Mouse (Mus musculus): ENCODE results near the gene Mtcl1. TPM values are rescaled to one million over a fixed set of nuclear protein-coding genes. Genes with fewer than 3 reads are reported as not detected.

Mtcl1 gene
- total RNA-seq, 2 experiments from 2014 or later: 30.0 to 41.4 TPM

- DNase-seq (ENCODE audit: low spot score in 2 of 2): no peak
Measured at GRCm38 (mm10) chr17:66331207-66331606, 118.3 kb downstream of the Mtcl1 start.

GRCm38 (mm10) chr17:66326552-66327045 lies 123.0 kb downstream of the Mtcl1 start:
- DNase-seq (ENCODE audit: low spot score in 2 of 2): no peak

DNA sequence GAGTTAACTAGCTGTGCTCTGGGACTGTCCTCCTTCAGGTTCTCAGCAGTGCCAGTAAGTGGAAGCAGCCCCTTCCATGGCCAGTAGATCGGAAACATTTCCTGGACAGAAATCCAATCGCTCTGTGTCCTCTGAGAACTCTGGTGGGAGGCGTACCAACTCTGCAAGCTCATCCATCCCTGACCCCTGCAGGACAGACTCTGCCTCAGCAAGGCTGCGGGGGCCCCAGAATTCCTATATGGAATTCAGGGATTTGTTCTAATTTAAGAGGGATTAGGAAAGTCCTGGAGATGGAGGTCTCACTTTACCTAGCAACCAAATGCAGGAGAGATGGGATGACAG lies 123.4 kb downstream of the Mtcl1 start:
- DNase-seq (ENCODE audit: low spot score in 2 of 2): no peak

DNA sequence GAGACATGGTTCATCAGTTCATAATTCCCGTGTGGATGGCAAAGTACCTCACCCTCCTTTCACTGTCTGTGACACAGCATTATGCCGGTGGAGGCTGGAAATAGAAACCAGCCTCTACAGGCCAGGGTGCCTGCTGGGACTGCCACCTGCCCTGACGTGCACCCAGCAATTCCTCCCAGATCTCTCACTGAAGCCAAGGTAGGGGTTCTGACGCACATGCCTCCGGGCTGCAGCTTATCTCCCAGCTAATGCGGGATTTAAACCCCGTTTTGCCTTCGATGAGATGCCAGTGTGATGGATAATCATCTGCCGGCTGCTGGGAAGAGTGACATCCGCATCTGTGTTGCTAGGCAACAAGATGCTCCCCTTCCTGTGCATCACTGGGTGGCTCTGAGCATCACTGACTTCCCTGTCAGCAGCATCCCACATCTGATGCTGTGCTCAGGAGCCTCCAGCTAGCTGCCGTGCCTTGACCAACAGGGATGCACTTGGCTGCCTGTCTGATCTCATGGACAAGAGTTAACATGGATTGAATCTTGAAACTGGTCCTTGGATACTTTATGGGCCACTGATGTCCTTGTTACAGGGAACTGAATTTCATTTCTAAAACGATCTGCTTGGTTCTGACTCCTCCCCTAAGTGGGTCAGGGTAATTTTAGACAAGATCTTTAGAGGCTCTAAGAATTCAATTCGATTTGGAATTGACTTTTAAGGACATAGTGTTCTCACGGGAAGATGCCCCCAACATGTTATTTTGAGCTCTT lies 123.9 kb downstream of the Mtcl1 start:
- peak; percentile 38 to 47 for DNase-seq (ENCODE audit: low spot score in 2 of 2)

DNA sequence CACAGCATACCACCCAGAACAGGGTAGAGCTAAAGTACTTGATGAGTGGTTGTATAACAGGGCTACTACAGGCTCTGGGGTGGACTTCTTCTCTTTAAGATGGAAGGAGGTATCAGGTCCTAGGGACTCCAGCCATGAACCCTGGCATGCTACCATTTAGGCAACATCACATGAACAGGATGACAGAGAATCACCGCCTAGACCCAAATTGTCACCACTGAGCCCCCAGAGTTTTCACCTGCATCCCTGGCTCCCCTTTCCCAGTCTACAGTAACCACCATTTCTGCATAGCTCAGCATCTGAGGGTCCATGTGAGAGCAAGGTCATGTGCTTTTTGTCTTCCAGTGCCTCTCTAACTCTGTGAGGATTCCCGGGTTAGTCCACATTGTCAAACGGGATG lies 124.7 kb downstream of the Mtcl1 start:
- no peak for DNase-seq (ENCODE audit: low spot score in 2 of 2)

GRCm38 (mm10) chr17:66322646-66323255 lies 126.8 kb downstream of the Mtcl1 start:
- no peak for DNase-seq (ENCODE audit: low spot score in 2 of 2)

- DNase-seq (ENCODE audit: low spot score in 2 of 2): no peak
Measured at GRCm38 (mm10) chr17:66321933-66322332, 127.6 kb downstream of the Mtcl1 start.

- peak; percentile 31 to 44 for DNase-seq (ENCODE audit: low spot score in 2 of 2)
Measured at GRCm38 (mm10) chr17:66320716-66321372, 128.7 kb downstream of the Mtcl1 start.

DNA sequence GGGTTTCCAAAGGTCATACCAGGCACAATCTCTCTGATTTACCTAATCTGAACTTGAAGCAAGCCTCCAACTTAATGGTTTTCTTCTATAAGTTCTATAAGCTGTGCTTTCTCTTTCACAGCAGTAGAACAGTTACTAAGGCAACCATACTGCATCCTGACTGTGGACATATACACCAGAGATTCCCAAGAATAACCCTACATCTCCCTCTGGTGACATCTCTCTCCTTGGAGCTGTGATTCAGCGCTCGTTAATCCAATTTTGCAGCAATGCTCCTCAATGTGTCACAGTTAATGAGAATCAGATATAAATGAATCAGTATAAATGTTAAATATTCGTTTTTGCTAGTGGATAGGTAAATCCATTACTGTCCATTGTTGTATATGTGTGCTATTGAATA lies 131.5 kb downstream of the Mtcl1 start:
- no peak for DNase-seq (ENCODE audit: low spot score in 2 of 2)

- no peak for DNase-seq (ENCODE audit: low spot score in 2 of 2)
Measured at GRCm38 (mm10) chr17:66317576-66317975, 132.0 kb downstream of the Mtcl1 start.

GRCm38 (mm10) chr17:66317156-66317555 lies 132.4 kb downstream of the Mtcl1 start:
- DNase-seq (ENCODE audit: low spot score in 2 of 2): no peak

DNA sequence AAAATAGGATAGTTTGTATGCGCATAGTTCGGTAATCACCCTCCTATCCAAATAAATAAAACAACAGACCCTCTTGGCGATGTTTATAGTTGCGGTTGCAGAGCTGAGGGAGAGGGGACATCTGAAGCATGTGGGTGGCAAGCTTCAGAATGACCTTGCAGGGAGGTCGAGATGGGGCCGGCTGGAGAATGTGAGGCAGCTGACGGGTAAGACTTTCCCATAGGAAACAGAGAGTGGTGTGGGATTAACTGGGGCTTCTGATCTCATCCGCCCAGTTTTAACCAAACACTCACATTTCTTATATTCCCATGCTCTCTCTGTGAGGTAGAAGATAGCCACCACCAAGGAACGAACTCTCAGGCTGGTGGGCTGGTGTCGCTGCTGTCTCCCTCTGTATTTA lies 134.1 kb downstream of the Mtcl1 start:
- DNase-seq (ENCODE audit: low spot score in 2 of 2): no peak

DNA sequence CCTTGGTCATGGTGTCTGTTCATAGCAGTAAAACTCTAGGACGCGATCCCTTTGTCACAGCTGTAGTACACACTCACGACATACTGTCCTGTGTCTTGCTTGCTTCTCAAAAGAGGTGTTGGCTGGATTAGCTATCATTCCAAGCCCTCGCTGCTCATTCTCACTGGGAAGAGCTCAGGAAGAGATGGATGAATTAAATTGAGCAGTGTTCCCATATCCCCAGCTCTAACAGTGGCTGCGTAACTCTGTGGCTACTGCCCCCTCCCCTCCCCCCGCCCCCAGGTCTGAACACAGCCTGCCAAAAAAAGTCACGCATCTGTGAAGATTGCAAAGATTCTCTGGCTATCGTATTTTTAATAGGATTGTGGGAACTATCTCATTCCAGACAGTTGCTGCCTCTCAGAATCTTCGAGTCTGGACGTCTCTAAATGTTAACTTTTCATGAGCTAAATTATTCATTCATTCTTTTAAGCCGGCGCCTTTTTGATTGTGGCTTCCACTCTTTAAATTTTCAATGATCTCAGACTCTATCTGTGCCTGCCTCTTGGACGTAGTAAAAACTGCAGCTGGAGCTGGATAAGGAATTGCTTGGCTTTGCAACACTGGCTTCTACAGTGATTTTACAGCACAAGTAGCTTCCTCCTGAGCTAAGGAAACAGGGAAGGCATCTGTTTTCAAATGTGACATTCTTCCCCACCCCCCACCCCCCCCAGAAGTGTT lies 134.8 kb downstream of the Mtcl1 start:
- no peak for DNase-seq (ENCODE audit: low spot score in 2 of 2)

DNA sequence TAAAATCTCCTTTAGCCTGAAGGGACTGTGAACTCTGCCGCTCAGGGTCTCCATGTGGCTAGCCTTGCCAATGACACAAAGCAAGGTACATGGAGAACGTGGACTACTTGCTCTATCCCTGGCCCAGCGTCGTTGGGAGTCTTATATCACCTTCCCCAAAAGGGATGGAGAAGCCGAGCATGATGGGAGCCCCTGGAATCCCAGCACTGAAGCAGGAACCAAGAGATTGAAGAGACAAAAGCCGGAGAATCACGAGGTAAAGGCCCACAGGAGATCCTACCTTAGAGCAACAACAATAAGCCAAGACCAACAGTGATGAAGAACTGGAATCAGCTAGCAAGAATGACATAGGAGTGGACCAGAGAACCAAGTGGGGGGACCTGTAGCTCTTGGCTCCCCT lies 147.6 kb downstream of the Mtcl1 start:
- DNase-seq (ENCODE audit: low spot score in 2 of 2): no peak

DNA sequence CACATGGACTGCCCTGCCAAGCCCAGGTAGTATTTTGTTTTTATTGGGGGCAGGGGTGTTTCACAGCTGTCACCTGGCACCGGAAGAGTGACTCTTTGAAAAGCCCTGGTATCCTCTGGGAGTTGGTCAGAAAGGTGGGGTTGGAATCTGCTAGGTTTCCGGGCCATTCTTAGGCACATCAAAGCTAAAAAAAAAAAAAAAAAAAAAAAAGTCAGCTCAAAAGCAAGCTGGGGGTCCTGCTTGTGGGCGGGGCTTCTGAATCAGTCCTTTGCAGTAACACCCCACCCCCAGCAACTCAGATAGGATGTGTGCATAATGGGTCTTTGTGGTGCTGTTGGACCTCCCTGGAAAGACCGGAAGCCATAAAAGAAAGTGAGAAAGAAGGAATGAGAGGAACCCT lies 148.3 kb downstream of the Mtcl1 start:
- no peak for DNase-seq (ENCODE audit: low spot score in 2 of 2)

DNA sequence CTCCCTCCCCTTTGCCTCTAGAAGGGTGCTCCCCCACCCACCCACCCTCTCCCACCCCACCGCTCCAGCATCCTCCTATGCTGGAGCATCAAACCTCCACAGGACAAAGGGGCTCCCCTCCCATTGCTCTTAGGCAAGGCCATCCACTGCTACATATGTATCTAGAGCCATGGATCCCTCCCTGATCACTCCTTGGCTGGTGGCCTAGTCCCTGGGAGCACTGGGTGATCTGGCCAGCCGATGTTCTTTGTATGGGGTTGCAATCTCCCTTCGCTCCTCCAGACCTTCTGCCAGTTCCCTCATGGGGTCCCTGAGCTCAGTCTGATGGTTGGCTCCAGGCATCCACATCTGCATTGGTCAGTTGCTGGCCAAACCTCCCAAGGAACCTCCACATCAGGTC lies 151.8 kb downstream of the Mtcl1 start:
- no peak for DNase-seq (ENCODE audit: low spot score in 2 of 2)

DNA sequence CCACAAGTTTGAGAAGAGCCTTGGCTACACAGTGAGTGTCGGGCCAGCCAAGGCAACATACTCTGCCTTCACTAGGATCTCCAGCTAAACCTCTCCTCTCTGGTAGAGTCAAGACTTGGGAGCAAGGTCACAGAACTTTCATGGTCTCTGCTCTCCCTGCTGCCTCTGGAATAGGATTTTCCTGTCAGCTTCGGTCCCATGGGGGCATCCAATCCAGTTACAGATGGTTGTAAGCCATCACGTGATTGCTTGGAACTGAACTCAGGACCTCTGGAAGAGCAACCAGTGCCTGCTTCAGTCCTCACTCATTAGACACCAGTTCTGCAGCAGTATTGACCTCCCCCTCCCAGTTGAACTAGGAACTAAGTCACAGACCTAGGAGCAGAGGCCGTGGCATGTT lies 156.0 kb downstream of the Mtcl1 start:
- DNase-seq (ENCODE audit: low spot score in 2 of 2): no peak

DNA sequence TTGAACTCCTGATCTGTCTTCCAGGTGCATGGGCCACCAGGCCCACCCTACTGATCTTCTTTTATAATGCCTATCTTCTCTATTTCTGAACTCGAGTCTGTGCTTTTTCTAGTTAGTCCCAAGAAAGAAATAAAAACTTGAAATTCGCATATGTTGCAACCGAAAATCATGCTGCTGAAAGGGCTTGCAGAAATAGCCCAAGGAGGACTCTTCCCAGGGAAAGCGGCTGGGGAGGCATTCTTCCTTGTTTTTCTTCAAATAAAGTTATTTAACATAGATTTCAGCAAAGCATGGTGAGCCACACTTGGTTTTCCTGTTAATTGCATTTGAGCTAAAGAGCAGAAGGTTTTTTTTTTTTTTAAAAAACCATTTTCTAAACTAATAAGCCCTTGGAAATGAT lies 159.7 kb downstream of the Mtcl1 start:
- no peak for DNase-seq (ENCODE audit: low spot score in 2 of 2)
